Mouse (Mus musculus): ENCODE measurements around the gene Twsg1. TPM values are rescaled to one million over a fixed set of nuclear protein-coding genes. Genes with fewer than 3 reads are reported as not detected.

The Twsg1 gene
- polyA plus RNA-seq, 1 experiment from 2014 or later: 60.7 TPM

DNA sequence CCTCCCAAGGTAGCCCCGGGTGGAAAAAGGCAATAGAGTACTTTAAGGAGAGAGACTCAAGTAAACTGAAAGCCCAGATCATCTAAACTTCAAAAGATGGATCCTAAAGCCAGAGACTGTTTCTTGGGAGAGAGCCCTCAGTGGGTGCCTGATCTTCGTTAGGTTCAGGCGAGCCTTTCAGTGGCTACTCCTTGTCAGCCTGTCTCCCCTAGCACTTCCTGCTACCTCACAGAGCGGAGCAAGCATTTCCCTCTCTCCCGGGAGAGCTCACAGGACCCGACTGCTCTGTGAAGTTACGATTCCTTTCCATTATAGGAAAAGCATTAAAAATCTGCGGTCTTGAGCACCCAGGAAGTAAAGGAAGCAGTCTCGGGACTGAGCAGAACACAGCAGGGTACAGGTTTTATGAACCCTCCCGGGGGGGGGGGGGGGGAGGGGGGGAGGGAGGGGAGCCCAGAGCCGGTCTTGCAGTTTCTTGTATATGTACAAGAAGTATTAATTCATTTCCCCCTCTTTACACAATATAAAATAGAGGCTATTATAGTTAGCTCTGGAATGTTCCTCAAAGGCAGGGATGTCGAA, 44.6 kb downstream of the Twsg1 start:
- no peak for ATAC-seq (ENCODE audit: low FRiP score)
- Histone ChIP-seq H3K36me3 (peaks cover 9% of the 10 kb centered on the region; the same call in 1 of the 2 replicates), H3K9ac (no peak overlapping the region), H3K27ac (no peak overlapping the region), H3K4me1 (replicated peaks) (no peaks in the 10 kb centered on the region), H3K4me3 (no peak overlapping the region), H3K4me2 (no peak overlapping the region), H3K27me3 (no peaks in the 10 kb centered on the region), H3K9me3 (peaks cover 6% of the 10 kb centered on the region; the same call in 1 of the 2 replicates)
- 53% methylated on average over 12 of the region's 12 CpGs for WGBS

- peaks cover 6% of the 10 kb centered on the region; the same call in 1 of the 2 replicates for H3K9me3 ChIP-seq
- no peak overlapping the region for H3K4me3 ChIP-seq
- H3K36me3 ChIP-seq: peaks cover 9% of the 10 kb centered on the region; the same call in 1 of the 2 replicates
- no peak overlapping the region for H3K27ac ChIP-seq
- no peaks in the 10 kb centered on the region for H3K27me3 ChIP-seq
- no peak for ATAC-seq (ENCODE audit: low FRiP score)
- no peaks in the 10 kb centered on the region for H3K4me1 ChIP-seq (replicated peaks)
- 84% methylated on average over 14 of the region's 14 CpGs for WGBS
- H3K9ac ChIP-seq: no peak overlapping the region
- no peak overlapping the region for H3K4me2 ChIP-seq
Measured at GRCm38 (mm10) chr17:65905241-65905640, 45.8 kb downstream of the Twsg1 start.

- 94% methylated on average over 8 of the region's 8 CpGs for WGBS
- Histone ChIP-seq H3K27ac (no peak overlapping the region), H3K4me1 (replicated peaks) (no peaks in the 10 kb centered on the region), H3K27me3 (no peaks in the 10 kb centered on the region), H3K9ac (no peak overlapping the region), H3K36me3 (peaks cover 9% of the 10 kb centered on the region; the same call in 1 of the 2 replicates), H3K4me3 (no peak overlapping the region), H3K4me2 (no peak overlapping the region), H3K9me3 (peaks cover 6% of the 10 kb centered on the region; the same call in 1 of the 2 replicates)
- ATAC-seq (ENCODE audit: low FRiP score): no peak
Measured at GRCm38 (mm10) chr17:65903826-65904225, 47.2 kb downstream of the Twsg1 start.

GRCm38 (mm10) chr17:65903011-65903410, 48.0 kb downstream of the Twsg1 start:
- 94% methylated on average over 1 of the region's 1 CpGs for WGBS
- Histone ChIP-seq H3K4me1 (replicated peaks) (no peaks in the 10 kb centered on the region), H3K27me3 (no peaks in the 10 kb centered on the region), H3K9me3 (peaks cover 6% of the 10 kb centered on the region; the same call in 1 of the 2 replicates), H3K27ac (no peak overlapping the region), H3K36me3 (peaks cover 9% of the 10 kb centered on the region; the same call in 1 of the 2 replicates), H3K9ac (no peak overlapping the region), H3K4me3 (no peak overlapping the region), H3K4me2 (no peak overlapping the region)
- ATAC-seq (ENCODE audit: low FRiP score): no peak

DNA sequence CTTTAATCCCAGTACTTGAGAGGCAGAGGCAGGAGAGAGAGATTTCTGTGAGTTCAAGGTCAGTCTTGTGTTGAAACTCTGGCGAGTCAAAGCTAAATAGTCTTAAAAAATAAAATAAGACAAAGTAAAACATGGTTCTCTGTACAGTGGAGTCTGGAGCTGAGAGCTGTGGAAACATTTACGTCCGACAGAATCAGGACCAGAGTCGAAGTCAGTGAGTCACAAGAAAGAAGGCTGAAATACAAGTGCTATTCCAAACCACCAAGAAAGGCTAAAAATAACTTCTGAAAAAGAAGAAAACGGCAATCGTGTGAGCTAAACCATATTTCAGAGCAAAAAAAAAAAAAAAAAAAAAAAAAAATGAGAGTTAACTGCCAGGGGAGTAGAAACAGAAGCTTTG, 48.7 kb downstream of the Twsg1 start:
- no peak overlapping the region for H3K4me2 ChIP-seq
- no peak overlapping the region for H3K27ac ChIP-seq
- H3K9me3 ChIP-seq: peaks cover 6% of the 10 kb centered on the region; the same call in 1 of the 2 replicates
- ATAC-seq (ENCODE audit: low FRiP score): no peak
- H3K27me3 ChIP-seq: no peaks in the 10 kb centered on the region
- 91% methylated on average over 6 of the region's 6 CpGs for WGBS
- no peak overlapping the region for H3K9ac ChIP-seq
- H3K4me3 ChIP-seq: no peak overlapping the region
- no peaks in the 10 kb centered on the region for H3K4me1 ChIP-seq (replicated peaks)
- peaks cover 9% of the 10 kb centered on the region; the same call in 1 of the 2 replicates for H3K36me3 ChIP-seq

GRCm38 (mm10) chr17:65896016-65896415, 55.0 kb downstream of the Twsg1 start:
- 68% methylated on average over 3 of the region's 3 CpGs for WGBS
- H3K27ac ChIP-seq: no peak overlapping the region
- H3K4me2 ChIP-seq: no peak overlapping the region
- no peaks in the 10 kb centered on the region for H3K4me1 ChIP-seq (replicated peaks)
- no peaks in the 10 kb centered on the region for H3K27me3 ChIP-seq
- H3K4me3 ChIP-seq: no peak overlapping the region
- H3K9me3 ChIP-seq: no peaks in the 10 kb centered on the region
- no peaks in the 10 kb centered on the region for H3K36me3 ChIP-seq
- ATAC-seq (ENCODE audit: low FRiP score): no peak
- H3K9ac ChIP-seq: no peak overlapping the region

- Histone ChIP-seq H3K9me3 (no peaks in the 10 kb centered on the region), H3K9ac (no peak overlapping the region), H3K36me3 (no peaks in the 10 kb centered on the region), H3K4me1 (replicated peaks) (peaks cover 11% of the 10 kb centered on the region), H3K27me3 (no peaks in the 10 kb centered on the region), H3K27ac (no peak overlapping the region), H3K4me3 (no peak overlapping the region), H3K4me2 (no peak overlapping the region)
- ATAC-seq (ENCODE audit: low FRiP score): no peak
- 88% methylated on average over 5 of the region's 5 CpGs for WGBS
Measured at GRCm38 (mm10) chr17:65889476-65889875, 61.5 kb downstream of the Twsg1 start.

DNA sequence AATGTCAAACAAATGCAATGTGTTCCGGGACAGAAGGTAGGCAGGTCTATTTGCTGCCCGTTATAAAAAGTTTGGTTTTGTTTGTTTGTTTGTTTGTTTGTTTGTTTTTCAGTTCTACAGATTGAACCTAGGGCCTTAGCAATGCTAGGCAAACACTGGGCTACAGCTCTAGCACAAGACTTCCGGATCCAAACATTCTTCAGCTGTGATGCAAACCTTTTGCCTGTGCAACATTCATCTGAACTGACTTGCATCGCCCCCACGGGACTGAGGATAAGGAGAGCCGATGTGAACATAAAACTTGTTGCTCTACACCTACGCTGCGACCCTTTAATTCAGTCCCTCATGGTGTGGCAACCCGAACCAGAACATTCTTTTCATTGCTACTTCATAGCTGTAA, 64.5 kb downstream of the Twsg1 start:
- H3K4me2 ChIP-seq: peak overlapping the region; percentile 71
- H3K27me3 ChIP-seq: no peaks in the 10 kb centered on the region
- no peaks in the 10 kb centered on the region for H3K9me3 ChIP-seq
- peak overlapping the region; percentile 97; the same call in 1 of the 2 replicates for H3K27ac ChIP-seq
- peak overlapping the region; percentile 82 for H3K9ac ChIP-seq
- ATAC-seq (ENCODE audit: low FRiP score): no peak
- peak overlapping the region; percentile 95; the same call in 1 of the 2 replicates for H3K4me3 ChIP-seq
- peaks cover 35% of the 10 kb centered on the region for H3K4me1 ChIP-seq (replicated peaks)
- no peaks in the 10 kb centered on the region for H3K36me3 ChIP-seq
- WGBS: 81% methylated on average over 9 of the region's 9 CpGs

DNA sequence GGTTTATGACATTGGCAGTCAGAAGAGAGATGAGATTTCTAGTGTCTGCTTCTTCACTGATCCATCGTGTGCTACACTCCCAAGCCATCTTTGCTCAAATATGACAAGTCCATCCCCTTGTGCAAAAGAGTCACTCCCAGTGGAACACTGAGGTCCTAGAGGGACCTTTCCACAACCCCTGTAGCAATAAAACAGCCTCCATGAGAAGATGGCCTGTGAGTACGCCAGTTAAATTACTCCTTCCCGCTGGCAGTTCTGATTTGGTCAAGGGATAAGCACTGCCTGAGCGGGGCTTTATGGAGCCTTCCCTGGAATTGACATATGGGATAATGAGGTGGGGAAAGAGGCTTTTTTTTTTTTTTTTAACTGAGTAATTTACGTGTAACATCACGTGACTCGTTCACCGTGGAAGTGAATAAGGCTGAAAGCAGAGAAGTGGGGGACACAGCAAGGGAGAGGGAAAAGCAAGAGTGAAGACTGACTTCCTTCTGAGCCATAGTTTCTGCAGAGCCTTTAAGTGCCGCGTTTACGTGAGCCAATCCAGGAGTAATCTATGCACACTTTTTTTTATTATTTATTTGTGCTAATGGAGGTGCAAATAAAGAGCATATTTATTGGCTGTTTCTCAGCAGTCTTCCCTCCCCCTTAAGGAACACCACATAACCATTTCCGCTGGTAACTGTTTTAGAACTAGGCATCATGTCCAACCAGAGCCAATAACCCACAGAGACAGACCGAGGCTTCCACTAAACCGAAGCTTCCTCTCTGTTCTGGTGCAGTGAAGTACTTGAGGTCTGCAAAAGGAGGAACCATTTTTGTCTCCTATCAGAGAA, 65.1 kb downstream of the Twsg1 start, which contains the start of gene Ralbp1:
TSS of gene Ralbp1 (minus strand) at position 102 of the 833 bp plus-strand sequence.
- H3K27me3 ChIP-seq: no peaks in the 10 kb centered on the region
- H3K4me2 ChIP-seq: peak within 1 kb of the TSS; percentile 79
- H3K4me1 ChIP-seq (replicated peaks): peaks cover 39% of the 10 kb centered on the region
- H3K4me3 ChIP-seq: peak within 1 kb of the TSS; percentile 95
- H3K36me3 ChIP-seq: no peaks in the 10 kb centered on the region
- ATAC-seq (ENCODE audit: low FRiP score): no peak
- peak within 1 kb of the TSS; percentile 97 for H3K27ac ChIP-seq
- H3K9me3 ChIP-seq: no peaks in the 10 kb centered on the region
- peak within 1 kb of the TSS; percentile 93 for H3K9ac ChIP-seq
- 14% methylated on average over 14 of the region's 14 CpGs for WGBS

DNA sequence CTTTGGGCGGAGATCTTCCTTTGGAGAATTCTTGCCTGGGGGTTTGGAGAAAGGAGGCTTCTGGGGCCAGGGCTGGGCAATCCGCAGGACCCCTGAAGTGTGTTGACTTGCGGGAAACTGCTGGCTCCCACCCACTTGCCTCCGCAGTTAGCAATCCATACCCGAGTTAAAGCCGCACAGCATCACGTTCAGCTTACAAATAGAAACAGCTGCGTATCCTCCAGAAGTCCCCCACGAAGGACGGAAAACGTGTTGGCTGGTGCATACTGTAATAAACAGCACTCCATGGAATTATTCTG, 65.7 kb downstream of the Twsg1 start:
- H3K4me3 ChIP-seq: peak overlapping the region; percentile 95
- H3K27me3 ChIP-seq: no peaks in the 10 kb centered on the region
- H3K27ac ChIP-seq: peak overlapping the region; percentile 97
- peak overlapping the region; percentile 71 for H3K4me2 ChIP-seq
- ATAC-seq (ENCODE audit: low FRiP score): no peak
- H3K4me1 ChIP-seq (replicated peaks): peaks cover 39% of the 10 kb centered on the region
- WGBS: under 1% methylated on average over 11 of the region's 11 CpGs
- H3K36me3 ChIP-seq: no peaks in the 10 kb centered on the region
- no peaks in the 10 kb centered on the region for H3K9me3 ChIP-seq
- H3K9ac ChIP-seq: peak overlapping the region; percentile 82

DNA sequence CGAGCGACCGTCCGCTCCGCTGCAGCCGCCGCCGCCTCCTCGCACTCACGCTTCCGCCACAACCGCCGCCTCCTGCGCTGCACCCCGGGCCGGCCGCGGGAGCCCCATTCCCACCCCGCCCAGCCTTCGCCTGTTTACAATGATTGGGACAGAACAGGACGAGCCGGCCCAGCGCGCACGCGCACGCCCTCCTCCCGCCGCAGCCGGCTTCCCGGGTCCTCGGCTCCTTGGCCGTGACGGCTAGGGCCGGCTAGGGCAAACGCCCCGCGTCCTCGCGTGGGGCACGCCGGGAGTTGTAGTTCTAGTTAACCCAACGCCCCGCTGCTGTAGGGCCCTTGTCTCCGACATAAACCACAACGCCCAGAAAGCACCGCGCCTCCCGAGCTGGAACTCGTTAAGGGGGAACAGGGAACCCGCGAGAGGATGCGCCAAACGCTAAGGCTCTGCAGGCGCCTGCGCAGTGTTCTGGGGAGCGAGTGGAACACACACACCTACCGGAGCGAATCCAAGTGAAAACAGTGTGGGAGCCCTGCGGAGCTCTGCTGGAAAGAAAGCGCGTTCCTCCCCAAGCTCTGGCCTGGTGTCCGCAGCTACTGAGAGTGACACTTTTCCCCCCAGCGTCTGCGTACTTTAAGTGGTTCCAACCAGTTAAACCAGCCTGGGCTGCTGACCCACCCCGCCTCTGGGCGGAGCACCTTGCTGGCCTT, 66.2 kb downstream of the Twsg1 start:
- 0% methylated on average over 64 of the region's 67 CpGs for WGBS
- peaks cover 39% of the 10 kb centered on the region for H3K4me1 ChIP-seq (replicated peaks)
- H3K36me3 ChIP-seq: no peaks in the 10 kb centered on the region; the same call in 1 of the 2 replicates

DNA sequence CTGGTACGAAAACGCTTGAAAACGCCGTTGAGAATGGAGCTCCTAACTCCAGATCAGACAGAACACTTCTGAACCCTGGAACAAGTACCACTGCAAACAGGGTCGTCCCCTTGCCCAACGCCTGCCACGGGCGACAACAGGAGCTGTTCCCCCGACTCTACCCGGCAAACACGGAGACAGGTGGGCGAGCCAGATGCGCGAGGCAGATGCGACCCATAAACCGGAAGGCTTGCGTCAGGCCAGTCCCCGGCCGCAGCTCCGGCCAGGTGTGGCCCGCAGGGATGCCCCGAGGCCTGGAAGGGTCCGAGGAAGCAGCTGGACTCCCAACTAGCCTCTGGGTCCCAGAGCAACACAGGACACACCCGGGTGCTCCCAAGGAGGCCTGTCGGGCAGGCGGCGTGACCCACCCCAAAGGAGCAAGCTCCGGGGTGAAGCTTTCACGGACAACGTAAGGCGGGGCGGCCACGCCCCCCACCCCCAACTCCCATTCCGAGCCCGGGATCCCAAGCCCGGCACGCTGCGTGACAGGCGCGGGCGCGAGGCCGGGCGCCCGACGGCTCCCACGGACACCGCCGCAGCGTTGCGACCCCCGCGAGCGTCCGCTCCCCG, 66.9 kb downstream of the Twsg1 start:
- ATAC-seq (ENCODE audit: low FRiP score): peak; percentile 37
- Histone ChIP-seq H3K36me3 (no peaks in the 10 kb centered on the region; the same call in 1 of the 2 replicates), H3K27me3 (no peaks in the 10 kb centered on the region), H3K4me2 (peak overlapping the region; percentile 79), H3K9me3 (no peaks in the 10 kb centered on the region), H3K4me1 (replicated peaks) (peaks cover 39% of the 10 kb centered on the region), H3K4me3 (peak overlapping the region; percentile 95), H3K27ac (peak overlapping the region; percentile 97), H3K9ac (peak overlapping the region; percentile 93)
- under 1% methylated on average over 54 of the region's 56 CpGs for WGBS

More for the DNA sequence above, 66.2 kb downstream of the Twsg1 start:
- Histone ChIP-seq H3K27ac (peak overlapping the region; percentile 97), H3K4me3 (peak overlapping the region; percentile 95), H3K9me3 (no peaks in the 10 kb centered on the region), H3K9ac (peak overlapping the region; percentile 93), H3K27me3 (no peaks in the 10 kb centered on the region), H3K4me2 (peak overlapping the region; percentile 79)
- peak; percentile 99 for ATAC-seq (ENCODE audit: low FRiP score)

Measured in hindbrain, embryonic 13.5 days (tissue).